Mouse (Mus musculus): Measurements from ENCODE around the gene Nvl.

DNA sequence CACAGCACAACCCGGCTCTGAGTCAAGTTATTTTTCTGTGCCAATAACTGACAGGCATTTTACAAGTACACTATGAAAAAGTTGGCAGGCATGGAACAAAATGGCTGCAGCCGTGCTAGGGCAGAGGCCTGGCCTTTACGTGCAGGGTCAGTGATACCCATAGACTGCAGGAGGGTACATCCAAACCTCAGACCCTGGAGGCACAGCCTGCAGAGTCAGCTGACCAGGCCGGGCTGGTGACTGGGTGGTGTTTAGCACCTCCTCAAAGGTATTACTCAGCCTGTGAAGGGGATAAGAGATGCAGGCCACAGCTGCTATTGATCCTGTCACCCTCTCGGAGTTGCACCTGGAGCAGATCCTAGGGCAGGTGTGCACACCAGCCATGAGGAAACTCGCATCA lies 93.1 kb downstream of the Nvl start, which contains the start of gene 9130409I23Rik:
- no peak for TF ChIP-seq CTCF (IDR thresholded peaks at IDR 0.05; ENCODE audit: borderline replicate concordance, extremely low read depth, insufficient read depth, insufficient read length)
- TF ChIP-seq POLR2A (IDR thresholded peaks at IDR 0.05; ENCODE audit: borderline replicate concordance, extremely low read depth, insufficient read depth, insufficient read length, poor library complexity, severe bottlenecking), result no peak
